Mouse (Mus musculus): ENCODE measurements around the gene Ost4. TPM values are rescaled to one million over a fixed set of nuclear protein-coding genes. Genes with fewer than 3 reads are reported as not detected.
A peak's percentile ranks its signal among the peaks of the same experiment; 100 is the strongest.

Ost4 gene
- 100 to 1,000 TPM; 140 to 164 (median 156) TPM for total RNA-seq (2022)

DNA sequence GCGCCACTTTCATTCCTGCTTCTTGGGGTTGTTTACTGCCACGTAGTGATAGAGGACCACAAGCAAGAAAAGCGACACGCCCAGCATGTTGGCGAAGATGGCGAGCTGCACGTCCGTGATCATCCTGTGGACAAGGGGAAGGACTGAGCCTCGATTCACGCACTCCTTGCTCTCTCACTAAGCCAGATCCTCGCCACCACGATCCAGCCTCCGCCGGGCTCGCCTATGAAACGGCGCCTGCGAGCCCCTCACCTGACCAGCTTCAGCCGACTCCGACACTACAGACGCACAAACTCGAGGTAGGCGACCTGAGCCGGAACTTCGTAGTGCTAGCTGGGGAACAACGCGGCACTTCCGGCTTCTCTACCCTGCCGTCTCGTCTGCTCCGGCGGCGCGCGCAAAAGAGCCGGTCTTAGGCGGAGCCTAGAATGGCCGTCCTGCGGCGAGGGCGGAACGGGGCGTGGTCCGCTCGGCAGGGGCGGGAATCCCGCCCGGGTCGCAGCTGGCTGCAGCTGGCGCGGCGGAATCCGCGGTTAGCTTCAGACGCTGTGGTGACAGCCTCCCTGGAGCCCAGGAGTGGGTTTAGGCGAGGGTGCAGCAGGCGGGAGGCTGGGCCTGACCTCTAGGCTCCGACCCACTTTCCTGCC, at the start of gene Ost4:
Ost4 (minus strand) TSS at position 376 of the 647 bp plus-strand sequence.
- peak; percentile 98 for DNase-seq (ENCODE audit: low spot score)

DNA sequence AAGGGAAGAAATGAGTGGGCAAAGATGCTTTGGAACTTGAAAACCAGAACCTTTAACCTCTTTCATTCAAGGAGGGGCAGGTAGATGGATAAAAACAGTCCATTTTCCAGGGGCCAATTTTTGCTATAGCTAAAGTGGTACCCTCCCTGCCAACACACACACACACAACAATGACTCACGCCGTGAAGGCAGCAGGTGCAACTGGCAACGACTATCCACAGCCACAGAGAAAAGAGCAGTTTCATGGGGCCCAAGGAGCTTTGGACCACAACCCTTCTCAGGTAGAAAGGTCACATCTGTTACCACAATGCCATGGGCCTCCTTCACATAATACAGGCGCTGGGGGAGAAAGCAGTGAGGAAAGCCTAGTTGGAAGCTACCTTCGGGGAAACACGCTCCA, 48.2 kb upstream of the Ost4 start:
- DNase-seq (ENCODE audit: low spot score) = no peak

DNA sequence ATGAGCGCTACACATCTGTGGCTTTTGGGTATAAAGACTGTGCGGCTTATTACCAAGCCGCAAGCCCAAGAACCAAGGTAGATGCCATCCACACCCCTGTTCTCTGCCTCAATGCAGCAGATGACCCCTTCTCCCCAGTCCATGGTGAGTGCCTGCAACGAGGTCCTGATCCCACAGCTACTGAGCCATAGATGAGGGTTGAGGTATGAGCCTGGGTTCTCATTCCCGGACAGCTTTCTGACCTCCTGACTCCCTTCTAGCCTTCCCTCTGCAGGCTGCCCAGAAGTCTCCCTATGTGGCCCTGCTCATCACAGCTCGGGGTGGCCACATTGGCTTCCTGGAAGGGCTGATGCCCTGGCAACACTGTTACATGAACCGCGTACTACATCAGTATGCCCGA, 47.0 kb upstream of the Ost4 start:
- DNase-seq (ENCODE audit: low spot score) = no peak

DNA sequence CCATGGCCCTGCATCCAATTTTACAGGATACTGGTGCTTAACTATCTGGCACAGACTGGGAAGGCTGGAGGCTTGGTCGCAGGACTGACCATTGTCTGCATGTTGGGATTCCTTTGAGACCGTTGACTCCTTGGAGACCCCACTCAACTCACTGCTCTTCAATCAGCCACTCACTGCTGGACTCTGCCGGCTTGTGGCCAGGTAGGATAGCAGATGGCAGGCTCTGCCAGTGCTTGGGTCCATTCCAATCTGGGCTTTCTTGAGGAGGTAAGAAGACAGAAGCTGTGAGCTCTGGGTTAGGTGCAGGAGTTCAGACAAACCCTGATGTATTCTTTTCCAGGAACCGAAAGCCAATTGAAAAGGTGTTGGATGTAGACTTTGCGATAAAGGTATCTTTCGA, 46.5 kb upstream of the Ost4 start:
- DNase-seq (ENCODE audit: low spot score) = no peak

DNA sequence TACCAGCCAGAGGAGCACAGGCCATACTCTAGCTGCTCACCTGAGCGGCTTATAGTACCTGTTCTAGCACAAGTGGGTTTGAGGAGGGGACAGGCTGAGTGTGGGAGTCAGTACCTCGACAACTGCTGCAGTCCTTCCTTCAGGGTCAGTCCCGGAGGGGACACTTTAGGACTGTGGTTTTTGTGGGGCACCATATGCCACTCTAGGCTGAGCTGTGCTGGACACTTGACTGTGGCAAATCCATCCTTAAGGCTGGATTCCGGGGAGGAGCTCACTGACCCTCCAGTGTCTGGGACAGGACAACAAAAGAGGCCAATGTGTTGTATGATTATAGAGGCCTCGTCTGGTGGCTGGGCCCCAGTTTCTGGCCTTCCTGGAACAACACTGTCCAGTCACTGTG, 45.0 kb upstream of the Ost4 start:
- DNase-seq (ENCODE audit: low spot score) = no peak

DNA sequence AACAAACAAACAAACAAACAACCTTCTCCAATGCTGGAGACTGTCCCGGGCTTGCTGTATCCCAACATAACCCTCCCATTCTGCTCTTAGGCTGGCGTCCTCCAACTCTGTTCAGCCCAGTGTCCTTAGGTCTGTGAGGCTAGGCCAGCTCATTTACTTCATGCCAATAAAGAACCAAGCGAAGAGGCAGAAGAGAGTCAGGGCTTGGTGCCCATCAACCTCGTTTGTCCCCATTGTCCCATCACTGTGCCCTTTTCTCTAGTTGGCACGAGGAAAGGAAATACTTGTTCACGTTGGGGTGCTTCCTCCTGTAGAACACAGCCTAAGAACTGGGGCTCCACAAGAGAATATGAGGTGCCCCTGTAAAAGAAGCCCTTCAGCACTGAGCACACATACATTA, 44.1 kb upstream of the Ost4 start:
- no peak for DNase-seq (ENCODE audit: low spot score)

DNA sequence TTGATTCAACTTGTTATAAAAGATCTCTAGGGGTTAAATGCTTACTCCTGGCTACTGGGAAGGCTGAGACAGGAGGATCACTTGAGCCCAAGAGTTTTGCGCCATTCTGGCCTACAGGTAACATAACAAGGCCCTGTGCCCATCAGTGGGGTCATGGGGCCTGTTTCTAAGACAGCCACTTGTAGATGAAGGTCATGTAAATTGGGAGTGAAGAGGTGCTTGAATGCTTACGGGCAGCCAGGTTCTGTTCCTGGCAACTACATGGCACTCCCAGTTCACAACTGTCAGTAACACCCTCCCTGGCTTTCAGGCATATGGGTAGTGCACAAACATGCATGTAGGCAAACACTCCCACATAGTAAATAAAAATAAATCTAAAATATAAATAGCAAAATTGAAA, 43.3 kb upstream of the Ost4 start:
- DNase-seq (ENCODE audit: low spot score) = no peak

DNA sequence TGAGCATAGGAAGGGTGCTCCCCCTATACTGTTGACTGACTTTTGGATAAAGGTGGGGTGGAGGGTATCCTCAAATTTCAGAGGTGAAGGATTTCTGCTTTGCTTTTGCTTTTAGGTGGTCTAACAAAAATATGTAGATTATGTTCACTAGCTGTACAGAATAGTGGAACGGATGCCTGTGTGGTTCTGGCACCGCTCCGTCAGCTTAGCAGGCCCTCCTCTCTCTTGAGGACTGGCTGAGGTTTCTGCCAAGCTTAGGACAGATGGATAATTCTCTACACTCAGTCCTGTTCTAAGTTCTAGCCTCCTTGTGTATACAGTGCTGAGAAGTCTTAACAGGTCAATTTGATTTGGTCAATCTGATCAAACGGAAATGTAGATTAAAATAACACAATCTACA, 42.9 kb upstream of the Ost4 start:
- DNase-seq (ENCODE audit: low spot score) = no peak

DNA sequence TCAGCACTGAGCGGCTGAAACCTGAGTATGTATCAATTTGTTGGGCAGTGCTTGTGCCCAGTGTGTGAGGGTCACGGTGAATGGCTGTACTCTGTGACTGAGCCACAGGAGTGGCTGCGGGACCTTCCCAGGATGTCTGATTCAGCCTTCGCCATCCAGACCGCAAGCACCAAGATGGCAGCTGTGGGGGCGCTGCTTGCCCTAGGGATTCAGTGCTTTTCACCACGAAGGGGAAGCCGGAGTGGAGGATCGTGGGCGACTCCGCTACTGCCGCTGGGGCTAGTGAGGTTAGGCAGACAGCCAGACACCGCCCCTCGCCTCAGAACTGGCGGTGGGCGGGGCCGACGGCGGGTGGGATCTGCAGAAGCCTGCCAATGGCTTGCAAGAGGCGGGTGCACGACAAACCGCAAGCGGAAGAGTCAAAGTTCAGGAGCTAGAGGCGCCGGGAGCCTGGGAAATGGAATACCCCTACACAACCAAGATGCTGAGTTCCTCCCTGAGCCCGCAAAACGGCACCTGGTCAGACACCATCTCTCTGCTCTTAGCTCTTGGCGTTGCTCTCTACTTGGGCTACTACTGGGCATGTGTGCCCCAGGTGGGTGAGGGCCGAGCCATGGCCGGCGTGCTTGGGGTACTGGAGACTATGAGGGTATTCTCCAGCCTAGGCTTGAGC, 42.2 kb upstream of the Ost4 start:
- peak; percentile 91 for DNase-seq (ENCODE audit: low spot score)

DNA sequence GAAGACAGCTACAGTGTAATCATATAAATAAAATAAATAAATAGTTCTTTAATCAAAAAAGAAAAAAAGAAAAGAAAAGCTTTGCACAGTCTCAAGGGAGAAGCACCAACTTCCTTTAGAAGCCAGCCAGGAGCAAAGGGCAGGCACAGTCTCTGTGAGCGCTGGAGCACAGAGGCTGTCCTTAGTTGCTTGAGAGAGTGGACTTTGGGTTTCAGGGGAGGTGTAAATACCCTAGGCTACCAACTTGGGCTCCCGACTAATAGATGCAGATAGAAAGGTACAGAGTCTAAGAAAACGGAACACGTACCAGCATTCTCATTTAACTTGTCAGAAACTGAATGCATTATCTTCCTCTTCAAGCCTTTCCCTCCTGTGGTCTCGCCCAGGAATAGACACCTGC, 41.0 kb upstream of the Ost4 start:
- no peak for DNase-seq (ENCODE audit: low spot score)

DNA sequence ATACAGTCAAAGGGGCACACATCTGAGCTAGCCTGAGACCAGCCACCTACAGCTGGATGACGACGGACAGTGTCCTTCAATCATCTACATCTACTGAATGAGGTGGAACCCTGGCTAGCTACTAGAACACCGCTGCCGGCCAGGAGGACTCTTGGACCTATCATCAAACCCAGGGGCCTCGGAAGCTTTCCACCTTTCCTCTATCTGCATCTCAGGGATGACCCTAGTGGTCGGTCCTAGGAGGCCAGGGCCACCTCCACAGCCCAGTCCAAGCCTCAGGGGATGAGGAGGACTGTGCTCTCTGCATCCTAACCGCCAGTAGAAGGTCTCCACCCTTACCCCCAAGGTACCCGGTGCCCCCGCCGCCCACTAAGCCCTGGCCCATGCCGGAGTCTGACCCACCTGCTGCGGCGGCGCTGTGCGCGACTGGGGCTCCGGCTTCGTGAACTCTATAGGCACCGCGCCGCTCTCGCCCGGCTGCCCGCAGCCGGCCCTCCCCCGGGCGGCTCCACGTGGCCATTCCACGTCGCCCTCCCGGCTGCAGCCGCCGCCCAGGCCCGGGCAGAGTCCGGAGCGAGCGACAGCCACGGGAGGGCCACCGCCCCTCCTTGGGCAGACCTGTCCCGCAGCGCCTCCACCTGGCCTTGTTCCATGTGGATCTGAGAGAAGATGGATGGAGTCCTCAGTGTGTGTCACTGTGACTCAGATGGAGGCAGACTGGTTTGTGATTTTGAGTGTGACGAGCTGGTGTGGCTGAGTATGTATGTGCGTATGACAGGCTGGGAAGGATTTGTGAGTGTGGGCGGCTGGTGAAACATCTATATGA, 37.6 kb upstream of the Ost4 start, which contains the start of gene Cgref1:
Cgref1 (minus strand) TSS at position 636 of the 826 bp plus-strand sequence.
- no peak for DNase-seq (ENCODE audit: low spot score)

DNA sequence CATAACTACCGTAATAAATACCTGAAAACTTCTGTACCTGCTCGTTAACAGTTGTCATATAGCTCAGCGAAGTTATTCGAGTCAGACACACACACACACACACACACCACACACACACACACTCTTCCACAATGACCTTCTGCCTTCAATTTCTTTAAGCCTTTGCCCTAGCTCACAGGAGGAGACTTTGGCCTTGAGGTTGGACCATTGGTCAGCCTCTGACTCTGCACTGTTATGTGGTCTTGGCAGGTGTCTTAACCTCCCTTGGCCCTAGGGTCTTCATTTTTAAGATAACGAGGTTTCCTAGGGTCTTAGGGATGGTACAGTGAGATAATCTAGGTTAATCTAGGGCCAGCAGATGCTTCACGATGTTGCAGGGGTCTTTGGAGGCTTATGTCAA, 36.8 kb upstream of the Ost4 start:
- no peak for DNase-seq (ENCODE audit: low spot score)

DNA sequence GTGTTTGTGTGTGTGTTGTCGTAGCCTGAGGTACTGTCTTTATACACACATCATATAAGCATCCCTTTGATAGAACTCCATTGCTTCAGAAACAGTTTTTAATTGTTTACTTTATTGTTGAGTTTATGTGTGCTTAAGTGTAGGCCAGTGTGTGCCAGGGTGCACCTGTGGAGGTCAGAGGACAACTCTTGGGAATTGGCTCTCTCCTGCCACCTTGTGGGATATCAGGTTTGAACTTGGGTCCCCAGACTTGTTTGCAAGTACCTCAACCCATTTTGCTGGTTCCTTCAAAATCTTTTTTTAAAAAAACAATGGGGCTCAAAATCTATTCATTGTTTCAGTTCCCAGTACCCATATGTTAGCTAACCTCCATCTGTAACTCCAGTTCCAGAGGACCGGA, 35.4 kb upstream of the Ost4 start:
- no peak for DNase-seq (ENCODE audit: low spot score)

DNA sequence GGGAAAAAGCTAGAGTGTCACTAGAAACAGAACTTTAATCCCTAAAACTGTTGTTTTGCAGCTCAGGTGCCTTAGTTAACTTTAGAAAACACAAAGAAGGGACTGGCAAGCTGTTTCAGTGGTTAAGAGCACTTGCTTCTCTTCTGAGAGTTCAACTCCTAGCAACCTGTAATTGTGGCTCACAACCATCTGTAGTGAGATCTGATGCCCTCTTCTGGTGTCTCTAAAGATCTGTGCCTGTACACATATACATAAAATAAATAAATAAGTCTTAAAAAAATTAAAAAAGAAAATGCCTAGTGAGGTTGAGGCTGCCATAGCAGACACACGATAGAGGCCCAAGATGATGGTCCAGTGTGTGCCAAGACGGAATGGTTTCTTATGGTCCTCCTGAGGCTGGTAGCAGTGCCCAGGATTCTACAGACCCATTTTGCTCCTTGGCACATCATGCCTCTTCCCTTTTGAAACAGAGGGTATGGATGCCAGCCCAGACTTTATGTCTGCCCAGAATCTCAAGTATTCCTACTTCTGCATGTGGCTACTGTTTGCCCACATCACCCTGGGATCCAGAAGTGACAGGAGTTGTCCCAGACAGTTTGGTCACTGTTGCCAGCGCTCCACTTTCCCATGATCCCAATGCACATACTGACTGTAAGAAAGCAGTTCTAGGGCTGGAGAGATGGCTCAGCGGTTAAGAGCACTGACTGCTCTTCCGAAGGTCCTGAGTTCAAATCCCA, 27.3 kb upstream of the Ost4 start:
- no peak for DNase-seq (ENCODE audit: low spot score)

DNA sequence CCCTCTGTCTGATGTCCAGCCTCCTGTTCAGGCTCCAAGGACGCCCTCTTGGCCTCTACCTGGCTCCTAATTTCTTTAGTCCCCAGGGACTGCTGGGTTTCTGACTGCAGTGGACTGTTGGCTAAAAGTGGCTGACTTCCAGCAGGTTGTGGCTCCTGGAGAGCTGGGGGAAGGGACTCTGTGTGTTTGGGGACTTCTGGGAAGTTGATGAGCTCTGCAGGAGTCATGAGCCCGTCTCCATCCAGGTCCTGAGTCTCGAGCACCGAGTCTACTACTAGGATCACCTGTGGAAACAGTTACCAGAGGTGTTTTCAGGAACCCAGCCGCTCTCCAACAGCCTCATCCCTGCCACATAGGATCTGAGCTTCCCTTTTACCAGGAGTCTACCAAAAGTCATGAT, 26.1 kb upstream of the Ost4 start:
- no peak for DNase-seq (ENCODE audit: low spot score)

DNA sequence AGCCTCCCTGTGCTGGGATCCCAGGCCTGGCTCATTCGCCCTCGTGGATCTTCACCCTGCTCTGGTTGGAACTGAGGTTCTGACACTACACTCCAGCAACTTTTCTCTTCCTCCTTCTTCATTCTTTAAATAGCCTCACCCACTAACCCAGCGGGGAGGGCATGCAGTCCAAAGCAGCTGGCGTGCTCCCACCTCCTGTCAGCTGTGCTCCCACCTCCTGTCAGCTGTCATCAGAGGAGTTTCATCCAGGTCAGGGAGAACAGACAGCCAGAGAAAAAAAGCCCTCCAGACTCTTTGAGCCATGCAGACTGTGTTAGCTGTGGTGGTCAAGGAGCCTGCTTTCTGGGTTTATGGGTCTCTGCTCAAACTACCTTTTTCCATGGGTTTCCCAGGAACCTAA, 23.8 kb upstream of the Ost4 start:
- DNase-seq (ENCODE audit: low spot score) = no peak

DNA sequence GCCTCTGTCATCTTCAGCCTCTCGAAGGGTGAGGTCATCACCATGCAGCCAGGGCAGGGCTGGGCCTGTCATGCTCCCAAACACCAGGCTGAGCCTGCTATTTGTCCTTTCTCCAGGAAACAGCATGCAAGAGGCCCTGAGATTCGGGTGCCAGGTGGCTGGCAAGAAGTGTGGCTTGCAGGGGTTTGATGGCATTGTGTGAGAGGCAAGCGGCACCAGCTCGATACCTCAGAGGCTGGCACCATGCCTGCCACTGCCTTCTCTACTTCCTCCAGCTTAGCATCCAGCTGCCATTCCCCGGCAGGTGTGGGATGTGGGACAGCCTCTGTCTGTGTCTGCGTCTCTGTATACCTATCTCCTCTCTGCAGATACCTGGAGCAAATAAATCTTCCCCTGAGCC, 23.3 kb upstream of the Ost4 start:
- DNase-seq (ENCODE audit: low spot score) = no peak

DNA sequence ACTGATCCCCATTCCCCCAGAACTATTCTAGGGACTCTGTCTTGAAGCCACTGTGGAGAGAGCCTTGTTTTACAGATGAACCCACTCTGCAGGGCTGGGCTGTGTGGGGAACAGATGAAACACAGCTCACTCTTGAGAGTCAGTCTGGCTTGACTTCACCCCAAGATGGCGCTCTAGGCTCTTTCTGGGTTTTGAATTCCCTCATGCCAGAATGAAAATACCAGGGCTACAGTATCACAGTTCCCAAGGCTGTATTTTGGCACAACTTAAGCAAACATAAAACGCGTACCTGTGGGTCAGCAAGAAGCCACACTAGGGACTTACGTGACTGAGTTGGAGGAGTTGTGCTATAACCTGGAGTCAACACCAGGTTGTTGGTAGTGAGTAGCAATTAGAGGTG, 22.5 kb upstream of the Ost4 start:
- DNase-seq (ENCODE audit: low spot score) = peak; percentile 82

DNA sequence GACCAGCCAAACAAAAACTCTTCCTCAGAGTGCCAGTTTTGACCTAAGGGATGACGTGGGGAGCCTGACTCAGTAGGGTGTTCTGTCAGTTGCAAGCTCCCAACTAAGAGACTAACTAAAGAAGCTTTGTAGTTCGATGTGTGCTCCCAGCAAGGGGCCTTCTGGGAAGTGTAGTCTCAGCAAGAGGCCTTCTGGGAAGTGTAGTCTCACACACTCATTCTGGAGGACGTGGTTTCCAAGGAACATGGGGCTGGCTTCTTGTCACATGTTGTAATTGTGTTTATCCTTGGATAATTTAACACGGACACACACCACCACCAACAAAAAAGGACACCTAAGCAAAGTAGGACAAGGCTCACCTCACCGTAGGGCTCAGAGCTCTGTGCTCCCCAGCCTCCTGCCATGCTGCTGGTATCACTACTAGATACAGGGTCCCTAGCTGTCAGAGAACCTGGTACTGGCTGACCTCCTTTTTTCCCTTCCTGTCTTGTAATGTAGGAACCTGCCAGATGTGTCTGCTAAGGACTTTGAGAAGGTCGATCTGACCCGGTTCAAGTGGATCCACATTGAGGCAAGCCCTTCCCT, 20.4 kb upstream of the Ost4 start:
- DNase-seq (ENCODE audit: low spot score) = no peak

DNA sequence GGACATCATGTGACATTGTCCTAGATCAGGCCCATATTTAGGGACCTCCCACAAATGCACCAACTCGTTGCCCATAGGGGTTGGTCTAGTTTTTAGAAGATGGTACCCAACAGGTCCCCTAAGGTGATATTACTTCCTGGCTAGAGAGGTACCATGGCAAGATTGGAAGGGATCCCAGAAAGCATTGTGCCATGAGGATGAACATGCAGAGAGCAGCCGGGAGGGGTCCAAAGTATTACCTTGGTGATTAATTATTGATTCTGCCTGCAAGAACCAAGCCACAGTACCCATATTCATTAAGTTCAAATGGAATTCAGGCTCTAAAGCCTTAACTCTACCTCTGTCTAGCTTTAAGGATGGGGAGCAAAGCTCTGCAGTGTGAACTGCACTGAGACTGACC, 18.5 kb upstream of the Ost4 start:
- DNase-seq (ENCODE audit: low spot score) = no peak

DNA sequence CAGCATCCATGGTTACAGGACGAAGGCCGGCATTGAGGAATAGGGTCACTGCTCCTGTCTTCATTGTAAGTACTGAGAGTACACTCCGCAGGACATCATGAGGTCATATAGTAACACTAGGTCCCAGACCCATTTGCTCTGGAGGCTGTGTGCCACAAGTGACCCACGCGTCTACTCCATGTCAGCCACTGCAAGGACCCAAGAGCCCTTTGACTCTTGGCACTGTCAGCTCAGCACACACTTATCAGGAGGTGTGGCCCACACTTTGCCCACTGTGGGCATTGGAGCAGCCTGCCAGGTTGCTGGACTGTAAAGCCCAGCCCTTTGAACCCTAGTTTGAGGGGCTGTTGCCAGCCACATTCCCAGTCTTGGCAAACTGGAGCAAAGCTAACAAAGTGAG, 17.6 kb upstream of the Ost4 start:
- DNase-seq (ENCODE audit: low spot score) = no peak

DNA sequence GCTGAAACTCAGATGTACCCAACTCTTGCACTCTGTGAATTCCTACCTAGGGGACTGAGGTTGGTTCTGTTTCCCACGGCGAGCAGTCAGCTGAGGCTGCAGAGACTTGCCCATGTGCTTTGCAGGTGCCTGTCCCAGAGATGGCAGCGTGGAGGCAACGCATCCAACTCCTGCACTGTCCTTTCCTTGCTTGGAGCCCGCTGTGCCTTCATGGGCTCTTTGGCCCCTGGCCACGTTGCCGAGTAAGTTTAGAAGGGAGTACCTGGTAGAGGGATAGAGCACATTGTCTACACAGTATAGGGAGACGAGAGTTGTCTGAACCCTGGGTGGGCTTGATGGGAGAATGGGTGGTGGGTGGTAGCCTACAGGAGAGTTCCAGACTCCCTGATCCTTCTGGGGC, 17.0 kb upstream of the Ost4 start:
- DNase-seq (ENCODE audit: low spot score) = no peak

All from heart, adult 8-10 months (tissue).